Mouse (Mus musculus) lung, postnatal 0 days (tissue): ENCODE data around the gene Vmn2r7.
"Not testable (repeated sequence)": the region's sequence is repeated elsewhere in the genome, so short reads cannot be mapped to it uniquely, and the experiment has no call there.

ENCODE experiments used
- CTCF ChIP-seq: IDR thresholded peaks from 2 replicates; pipeline ENCODE4 v1.5.1; 2016; ENCODE audit warnings: antibody characterized with exemption, mild to moderate bottlenecking
- EP300 ChIP-seq: IDR thresholded peaks from 2 replicates; pipeline ENCODE4 v1.6.1; 2016; ENCODE audit warnings: antibody characterized with exemption, mild to moderate bottlenecking, control low read depth

GRCm38 (mm10) chr3:64676069-64676468 is 168.5 kb downstream of the Vmn2r7 start:
- not testable (repeated sequence) for TF ChIP-seq CTCF, EP300
